Mouse (Mus musculus) spleen, postnatal 14 days (tissue): ENCODE data around the gene F830045P16Rik.
"Not testable (repeated sequence)": the region's sequence is repeated elsewhere in the genome, so short reads cannot be mapped to it uniquely, and the experiment has no call there.

Experiments used
- DNase-seq, 2 experiments: peaks; one replicate each; pipeline ENCODE4 v3.0.0; 2021 to 2022; ENCODE audit warnings: low spot score in 2 of 2

F830045P16Rik gene

DNA sequence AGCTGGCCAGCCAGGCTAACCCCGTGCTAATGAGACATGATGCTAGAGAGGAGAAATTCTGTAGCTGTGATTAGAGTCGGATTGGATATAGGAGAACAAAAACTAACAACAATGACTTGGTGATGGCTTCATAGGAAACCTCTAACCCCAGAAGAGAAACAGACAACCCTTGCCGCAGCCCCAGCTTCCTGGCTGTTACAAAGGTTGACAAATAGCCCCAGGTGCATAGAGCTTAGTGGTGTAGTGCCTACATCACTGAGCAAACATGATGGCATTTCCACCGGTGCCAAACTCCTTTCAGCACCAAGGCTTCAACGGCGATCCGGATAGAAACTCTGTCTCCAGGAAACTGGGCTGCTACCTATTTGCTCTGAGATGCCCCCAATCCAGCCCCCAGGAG is 9.2 kb upstream of the F830045P16Rik start:
- DNase-seq, result no peak

DNA sequence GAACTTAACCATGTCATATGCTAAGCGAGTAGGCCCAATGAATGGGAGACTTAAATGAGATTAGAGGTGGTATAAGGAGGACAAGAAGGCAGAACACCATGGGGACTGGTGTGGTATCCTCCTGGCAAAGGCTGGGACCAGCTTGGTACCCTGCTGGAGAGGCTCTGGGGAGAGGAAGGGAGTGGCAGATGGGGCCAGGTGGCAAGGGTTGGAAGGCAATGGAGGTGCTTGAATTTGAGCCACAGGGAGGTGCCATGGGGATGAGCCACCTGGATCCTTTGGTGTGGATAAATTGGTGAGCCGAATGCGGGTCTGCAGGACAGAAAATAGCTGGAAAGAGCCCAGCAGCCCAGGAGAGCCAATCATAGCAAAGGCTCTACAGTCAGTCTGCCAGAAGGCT is 8.5 kb upstream of the F830045P16Rik start:
- no peak for DNase-seq

DNA sequence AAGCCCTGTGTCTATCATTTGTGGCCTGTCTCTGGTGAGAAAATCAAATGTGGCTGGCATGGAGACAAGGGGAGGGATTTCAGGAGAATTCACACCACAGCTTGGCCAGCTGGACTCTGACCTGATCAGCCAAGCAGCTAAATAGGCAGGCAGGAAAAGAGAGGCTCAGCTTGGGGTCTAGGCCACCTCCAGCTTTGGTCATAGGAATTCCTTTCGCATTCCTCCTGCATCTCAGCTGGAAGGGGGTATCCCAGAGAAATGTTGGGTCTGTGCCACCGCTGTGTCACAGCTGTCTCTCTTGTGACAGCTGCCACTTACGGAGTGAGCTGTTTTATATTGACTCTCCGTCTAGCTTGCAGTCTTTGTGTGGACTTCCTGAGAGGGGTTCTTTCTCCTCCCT is 8.0 kb upstream of the F830045P16Rik start:
- DNase-seq, result no peak

DNA sequence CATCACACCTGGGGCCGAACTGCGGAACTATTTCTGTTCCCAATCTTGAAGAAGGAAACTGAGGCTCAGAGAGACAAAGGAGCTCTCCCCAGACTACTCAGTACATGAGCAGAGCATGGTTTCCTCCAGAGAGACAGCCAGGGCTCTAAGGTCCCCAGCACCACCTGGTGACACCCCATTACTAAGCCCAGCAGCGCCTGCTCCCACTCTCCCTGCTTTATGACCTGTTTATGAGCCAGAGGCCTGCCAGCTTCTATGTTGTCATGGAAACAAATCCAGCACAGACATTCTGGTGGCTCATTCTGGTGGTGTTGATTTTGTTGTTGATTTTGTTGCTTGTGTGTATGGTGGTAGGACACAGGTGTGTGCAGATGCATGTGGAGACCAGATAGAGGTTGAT is 3.6 kb upstream of the F830045P16Rik start:
- no peak for DNase-seq

DNA sequence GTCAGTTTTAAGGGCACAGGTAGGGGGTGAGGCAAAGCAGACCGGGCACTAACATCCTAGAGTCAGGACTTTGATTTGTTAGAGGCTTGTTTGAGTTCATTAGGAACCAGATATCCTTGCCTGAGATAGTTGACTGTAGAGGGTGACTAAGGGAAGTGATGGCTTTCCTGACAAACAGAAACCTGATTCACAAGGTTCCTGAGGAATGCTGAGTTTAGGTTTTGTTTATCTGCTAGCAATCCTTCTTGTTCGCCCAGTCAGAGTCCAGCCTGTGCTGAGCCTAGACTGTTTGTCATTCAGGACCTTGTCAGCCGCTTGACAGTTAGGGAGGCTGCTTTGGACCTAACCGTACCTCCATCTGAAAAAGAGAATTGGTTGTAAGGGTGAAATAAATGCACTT is 2.8 kb upstream of the F830045P16Rik start:
- no peak for DNase-seq

DNA sequence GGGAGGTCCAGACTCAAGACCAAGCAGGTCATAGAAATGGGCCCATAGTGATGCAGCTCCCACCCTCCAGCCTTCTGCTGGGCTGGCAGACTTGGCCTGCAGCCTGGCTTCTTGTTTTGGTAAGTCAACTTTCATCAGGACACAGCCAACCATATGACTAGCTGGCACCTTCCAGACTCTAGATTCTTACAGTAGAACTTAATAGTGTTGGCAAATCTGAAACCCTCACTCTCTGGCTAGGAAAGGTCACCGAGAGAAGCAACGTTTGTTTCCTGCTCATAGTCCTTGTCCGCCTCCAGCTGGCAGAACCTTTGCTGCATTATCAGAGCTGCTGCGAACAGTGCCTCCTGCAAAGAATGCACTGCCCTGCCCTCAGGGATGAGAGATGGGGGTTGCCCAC is 1.5 kb upstream of the F830045P16Rik start:
- no peak for DNase-seq

DNA sequence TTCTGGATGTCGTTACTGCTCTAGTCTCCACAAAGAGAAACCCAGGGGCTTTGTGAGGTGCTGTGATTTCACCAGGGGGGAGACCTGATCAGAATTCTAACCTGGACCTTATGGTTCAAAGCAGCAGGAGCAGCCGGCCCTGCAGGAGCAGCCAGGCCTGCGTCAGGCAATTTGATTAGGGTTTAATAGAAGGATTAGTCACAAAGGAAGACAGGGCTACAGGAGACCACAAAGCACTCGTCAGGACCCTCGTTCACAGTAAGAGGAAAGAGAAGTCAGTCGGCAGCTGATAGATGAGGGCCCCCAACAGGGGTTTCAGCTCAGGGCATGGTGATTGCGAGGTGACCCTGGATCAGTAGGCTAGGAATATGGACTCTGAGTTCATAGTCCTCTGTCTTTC is 958 bp upstream of the F830045P16Rik start:
- no peak for DNase-seq

DNA sequence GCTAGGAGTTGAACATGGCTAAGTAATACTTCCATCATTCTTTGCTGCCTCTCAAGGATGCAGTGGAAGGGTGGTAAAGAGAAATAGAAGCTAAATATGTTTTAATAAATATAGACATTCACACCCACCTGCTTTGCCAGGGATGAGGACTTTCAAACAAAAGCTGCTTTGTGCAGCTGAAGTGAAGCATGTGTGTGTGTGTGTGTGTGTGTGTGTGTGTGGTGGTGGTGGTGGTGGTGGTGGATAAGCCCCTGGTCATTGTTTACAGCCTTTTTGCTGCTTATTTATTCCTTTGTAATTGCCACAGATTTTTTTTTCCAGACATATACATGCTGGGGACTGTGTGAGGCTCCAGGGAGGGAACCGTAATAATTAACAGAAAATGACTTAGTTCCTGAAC is 524 bp upstream of the F830045P16Rik start:
- DNase-seq, result no peak

DNA sequence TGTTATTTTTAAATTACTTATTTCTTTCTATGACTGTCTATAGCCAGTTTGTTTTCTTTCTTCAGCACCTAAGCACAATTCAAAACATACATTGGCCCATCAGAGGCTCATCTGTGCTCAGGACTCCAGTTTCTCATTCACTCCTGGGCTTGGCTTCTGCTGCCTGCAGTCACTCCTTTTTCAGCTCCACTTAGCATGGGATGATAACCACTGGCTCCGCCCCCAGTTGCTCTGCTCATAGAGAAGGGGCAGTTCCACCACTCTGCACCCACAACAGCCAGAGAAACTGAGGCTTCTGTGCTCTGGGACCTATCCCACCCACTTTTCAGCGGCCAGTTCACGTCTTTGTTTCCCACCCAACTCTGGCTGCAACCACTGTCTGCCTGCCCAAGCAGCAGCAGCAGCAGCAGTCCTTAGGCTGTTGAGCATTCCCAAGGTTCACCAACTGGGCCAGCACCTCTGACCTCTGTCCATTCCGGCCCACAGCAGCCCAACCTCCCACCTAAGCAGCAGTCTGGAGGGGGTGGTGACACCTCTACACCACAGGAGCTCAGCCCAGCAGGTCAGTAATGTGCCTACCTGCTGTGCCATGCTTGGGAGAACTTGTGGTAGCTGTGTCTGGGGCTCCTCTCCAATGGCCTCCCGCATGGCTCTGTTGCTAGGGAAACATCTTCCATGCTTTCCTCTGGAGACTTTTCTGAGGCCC is 1.4 kb downstream of the F830045P16Rik start:
- no peak for DNase-seq

DNA sequence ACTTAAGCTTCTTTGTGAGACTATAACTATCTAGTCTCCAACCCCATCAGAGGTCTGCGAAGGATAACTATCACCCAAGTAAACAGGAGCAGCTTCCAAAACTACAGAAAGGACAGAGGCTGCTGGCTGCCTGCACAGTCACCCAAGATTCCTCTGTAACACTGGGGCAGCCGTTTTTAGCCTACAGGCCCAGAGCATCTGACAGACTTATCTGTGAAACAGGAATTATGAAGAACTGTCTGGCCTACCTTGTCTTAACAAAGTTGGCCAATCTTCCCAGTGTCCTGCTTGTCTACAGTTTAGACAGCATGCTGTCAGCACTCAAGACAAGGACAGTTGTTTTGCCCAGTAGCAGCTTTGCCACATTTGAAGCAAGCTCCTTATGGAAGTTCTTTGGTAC is 4.5 kb downstream of the F830045P16Rik start:
- DNase-seq, result no peak

DNA sequence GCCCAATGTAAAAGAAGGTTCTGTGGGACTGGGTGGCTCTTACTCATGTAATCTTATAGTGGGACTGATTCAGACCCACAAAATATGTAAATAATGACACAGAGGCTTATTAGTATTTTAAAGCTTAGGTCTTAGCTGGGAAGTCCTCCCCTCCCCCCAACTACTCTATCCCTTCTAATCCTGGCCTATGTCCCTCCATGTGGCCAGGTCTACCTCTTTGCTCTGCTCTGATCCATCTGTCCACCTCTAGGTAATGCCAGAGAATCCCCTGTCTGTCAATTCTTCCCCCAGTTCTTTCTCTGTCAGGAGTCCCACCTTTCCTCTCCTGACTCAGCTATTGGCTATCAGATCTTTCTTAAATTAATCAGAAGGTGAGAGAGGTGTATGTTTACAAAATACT is 5.3 kb downstream of the F830045P16Rik start:
- DNase-seq, result no peak

DNA sequence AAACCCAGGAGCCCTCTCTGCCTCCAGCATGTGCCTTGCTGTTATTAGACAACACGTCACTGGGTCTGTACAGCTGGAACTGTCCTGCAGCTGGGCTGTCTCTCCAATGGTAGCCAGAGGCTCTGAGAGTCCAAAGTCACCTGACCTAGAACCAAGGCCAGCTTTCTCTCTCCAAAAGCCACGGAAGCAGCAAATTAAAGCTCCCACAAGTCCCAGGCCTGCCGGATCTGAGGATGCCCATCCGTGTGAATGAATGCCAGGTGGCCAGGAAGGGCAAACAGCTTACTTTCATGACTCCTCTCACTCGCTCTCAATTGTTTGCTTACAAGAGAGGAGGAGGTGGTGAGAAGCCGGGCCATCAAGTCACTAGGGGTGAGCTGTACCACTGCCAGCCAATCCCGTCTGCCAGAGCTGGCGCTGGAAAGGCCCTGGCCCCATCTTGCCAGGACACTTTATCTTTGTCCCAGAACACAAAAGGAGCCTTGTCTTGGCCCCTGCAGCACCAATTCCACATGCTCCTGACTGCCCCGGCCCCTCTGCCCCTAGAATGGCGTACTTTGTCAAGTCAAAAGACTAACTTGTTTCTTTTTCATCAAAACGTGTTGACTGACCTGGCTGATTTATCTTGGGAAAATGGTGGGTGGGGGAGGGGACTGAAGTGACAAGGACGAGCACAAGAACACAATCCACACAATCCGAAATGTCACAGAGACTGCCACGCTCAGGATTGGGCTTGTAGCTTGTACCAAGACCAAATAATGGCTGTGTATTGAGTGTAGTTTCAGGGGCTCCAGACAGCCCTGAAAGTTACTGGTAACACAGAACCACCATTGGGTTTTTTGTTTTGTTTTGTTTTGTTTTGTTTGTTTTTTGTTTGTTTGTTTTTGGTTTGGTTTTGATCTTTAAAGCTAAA is 6.8 kb downstream of the F830045P16Rik start:
- DNase-seq, result no peak

DNA sequence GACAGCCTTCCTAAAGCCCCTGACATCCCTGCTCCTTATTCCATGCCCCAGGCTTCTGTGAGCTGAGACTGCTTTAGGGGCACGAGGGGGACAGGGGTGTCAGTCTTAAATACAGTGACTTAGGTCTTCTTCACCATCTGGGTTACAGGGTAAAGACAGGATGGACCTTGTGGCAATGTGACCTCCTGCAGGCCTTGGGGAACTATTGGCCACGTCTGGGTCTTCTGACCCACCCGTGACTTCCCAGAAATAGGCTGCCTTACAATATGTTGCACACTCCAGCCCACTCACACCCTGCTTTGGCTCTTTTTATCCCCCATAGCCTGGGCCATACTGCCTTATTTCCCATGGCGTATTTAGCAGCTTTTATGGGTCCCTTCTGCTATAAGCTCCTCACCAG is 8.5 kb downstream of the F830045P16Rik start:
- no peak for DNase-seq

DNA sequence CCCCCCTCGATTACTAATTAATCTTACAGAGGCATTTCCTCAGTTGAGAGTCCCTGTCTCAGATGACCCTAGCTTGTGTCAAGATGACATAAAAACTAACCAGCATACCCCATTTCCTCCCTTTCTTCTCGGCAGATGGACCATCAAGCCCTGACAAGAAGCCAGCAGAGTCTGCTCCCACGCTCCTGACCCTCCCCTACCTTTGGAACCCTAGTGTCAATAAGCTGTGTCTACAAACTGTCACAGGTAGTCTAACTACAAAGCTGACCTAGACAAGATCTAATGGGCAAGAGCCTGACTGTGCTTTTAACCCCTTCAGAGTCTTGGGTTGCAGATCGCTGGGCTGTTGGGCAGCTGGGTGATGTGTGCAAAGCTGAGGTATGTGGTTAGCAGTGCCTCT is 10.1 kb downstream of the F830045P16Rik start:
- DNase-seq, result no peak

DNA sequence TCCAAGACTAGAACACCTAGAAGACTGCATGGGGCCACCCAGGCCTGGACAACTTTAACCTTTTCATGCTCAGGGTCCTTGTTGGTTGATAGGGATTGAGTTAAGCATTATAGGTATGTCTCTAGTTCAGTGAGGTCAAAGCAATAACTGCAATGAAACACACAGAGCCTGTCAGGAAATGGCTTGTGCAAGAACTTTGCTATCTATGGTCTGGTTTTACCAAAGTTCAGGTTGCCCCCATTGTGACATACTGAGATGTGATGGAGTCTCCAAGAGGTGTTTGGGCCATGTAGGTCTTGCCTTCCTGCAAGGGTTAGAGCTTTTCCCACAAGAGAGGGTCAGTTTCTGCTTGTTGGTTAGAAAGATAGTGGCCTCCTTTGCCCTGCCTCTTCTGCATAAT is 10.8 kb downstream of the F830045P16Rik start:
- DNase-seq, result no peak

DNA sequence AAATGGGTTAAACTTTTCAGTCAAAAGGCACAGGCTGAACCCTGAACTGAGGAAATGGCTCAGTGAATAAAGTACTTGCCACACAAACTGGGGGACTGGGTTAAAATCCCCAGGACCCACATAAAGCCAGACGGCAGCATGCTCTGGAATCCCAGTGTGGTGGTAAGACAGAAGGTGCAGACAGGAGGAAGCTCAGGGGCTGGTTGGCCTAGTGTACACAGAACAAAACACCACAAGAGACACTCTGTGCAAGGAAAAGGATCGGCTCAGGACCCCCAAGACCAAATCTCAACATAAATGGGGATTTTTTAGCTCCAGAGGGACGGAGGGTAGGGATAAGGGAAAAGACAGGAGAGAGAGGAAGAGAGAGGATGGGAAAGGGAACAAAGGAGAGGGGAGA is 17.9 kb downstream of the F830045P16Rik start:
- no peak for DNase-seq

DNA sequence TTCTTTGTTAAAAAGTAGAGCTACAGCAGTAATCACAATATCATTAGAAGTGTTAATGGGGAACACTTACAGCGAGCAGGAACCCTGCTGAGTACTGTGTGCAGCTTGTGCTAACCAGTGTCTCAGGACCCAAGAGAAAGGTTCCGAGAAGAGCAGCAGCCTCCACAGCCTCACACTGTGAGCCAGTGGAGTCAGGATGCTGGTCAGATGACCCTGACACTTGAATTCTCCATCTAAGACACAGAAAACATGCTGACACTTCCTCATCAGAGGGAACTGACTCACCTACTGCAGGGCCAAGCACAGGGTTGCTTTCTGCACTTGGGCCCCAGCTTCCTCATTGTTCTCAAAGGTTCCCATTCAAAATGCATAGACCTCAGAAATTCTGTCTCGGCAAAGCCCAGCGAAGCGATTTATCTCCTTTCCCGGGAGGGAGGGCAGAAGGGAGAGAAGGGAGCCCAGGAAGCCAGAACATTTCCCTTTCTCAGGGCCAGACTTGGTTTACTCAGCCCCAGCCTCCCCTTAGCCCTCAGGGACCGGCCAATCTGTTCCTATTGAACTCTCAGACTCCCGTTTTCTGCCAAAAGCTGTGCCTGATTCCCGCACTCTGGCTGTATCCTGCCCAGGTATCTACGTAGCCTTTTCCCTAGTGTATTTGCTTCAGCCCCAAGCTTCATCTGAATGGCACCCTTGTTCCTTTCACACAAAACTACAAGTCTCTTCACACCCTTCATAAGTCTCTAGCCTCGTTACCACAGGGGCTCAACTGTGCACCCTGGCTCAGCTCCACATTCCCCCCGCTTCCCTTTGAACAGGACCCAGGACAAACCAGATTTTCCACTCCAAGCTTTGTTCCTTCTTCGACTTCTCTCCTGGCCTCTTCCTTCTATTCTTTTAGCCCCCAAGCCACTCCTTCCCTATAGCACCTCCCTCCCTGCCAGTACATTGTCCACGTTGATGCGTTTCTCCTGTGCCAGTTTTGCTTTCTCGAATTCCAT is 21.2 kb downstream of the F830045P16Rik start:
- DNase-seq, result no peak

DNA sequence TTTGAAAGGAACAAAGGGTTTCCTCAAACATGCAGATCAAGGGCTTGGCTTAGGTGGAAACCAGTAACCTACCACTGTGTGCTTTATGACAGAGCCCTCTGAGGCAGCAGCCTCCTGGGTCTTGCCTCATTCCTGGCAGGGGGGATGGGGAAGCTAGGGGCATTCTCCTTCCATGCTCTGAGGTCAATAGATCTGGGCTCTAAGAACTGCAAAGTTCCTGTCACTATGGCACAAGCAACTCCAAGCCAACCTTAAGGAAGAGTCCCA is 22.1 kb downstream of the F830045P16Rik start:
- no peak for DNase-seq

DNA sequence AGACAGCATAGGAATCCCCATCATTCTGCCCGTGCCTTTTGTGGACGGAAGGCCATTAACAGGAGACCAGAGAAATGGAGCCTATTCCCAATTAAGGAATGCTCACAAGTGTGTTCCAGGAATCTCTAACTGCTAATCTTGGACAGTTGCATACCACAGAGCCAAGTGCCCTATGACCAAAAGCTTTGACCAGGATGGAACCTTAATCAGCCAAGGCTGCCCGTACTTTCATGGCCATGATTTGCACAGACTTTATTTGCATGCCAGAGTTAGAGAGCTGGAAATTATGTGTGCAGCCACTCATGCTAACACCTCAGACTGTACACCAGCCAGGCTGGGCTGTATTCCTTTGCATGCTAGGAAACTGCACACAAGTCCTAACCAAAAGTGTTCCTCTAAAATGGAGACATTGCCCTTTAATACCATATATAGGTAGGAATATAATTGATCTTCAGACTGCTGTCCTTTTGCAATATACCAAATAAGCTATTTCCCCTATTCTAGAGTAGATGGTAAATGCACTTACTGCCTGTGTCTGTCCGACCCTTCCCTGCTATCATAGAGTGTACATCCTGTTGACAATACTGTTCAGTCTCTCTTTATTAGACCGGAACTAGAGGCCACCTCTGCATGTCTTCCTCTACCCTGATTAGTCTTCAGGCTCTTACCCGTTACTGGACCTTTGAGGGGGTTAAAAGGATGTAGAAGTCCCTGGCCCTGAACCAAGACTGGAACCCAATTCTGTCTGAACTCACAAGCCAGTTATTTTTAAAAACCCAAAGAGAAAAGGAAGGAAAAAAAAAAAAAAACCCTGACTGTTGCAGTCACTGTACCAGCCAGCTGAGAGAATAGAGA is 22.6 kb downstream of the F830045P16Rik start:
- DNase-seq, result no peak

DNA sequence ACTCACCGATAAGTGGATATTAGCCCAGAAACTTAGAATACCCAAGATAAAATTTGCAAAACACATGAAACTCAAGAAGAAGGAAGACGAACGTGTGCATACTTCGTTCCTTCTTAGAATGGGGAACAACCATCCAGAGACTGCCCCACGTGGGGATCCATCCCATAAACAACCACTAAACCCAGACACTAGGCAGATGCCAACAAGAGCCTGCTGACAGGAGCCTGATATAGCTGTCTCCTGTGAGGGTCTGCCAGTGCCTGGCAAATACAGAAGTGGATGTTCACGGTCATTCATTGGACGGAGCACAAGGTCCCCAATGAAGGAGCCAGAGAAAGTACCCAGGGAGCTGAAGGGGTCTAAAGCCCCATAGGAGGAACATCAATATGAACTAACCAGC is 24.3 kb downstream of the F830045P16Rik start:
- DNase-seq, result not testable (repeated sequence)

DNA sequence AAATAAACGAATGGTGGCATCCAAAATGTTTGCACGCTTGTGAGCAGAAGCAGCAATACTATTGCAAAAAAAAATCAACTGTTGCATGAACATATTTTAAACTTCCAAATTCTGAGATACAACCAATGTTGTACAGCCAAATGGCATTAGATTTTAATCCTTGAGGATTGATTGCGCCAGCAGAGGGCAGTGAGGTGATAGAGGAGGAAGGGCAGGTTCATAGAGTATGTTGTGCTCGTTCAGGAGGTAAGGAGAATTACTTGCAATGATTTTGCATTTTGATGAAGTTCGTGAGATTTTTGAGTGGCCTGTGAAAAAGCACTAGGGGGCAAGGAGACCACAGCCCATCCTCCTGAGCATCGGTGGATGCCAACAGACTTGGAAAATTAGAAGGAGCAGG is 33.8 kb downstream of the F830045P16Rik start:
- DNase-seq, result peak in 1 of 2 experiments; percentile 50
